Mouse (Mus musculus) liver, postnatal 0 days (tissue): ENCODE data around the gene Napepld.

ENCODE experiments used
- CTCF ChIP-seq: sonication (generic); IDR thresholded peaks from 2 replicates; pipeline ENCODE4 v1.5.1; 2016; ENCODE audit warnings: antibody characterized with exemption, low read depth
- EP300 ChIP-seq: IDR thresholded peaks from 2 replicates; pipeline ENCODE4 v1.6.1; 2016; ENCODE audit warnings: antibody characterized with exemption, low read depth, mild to moderate bottlenecking

DNA sequence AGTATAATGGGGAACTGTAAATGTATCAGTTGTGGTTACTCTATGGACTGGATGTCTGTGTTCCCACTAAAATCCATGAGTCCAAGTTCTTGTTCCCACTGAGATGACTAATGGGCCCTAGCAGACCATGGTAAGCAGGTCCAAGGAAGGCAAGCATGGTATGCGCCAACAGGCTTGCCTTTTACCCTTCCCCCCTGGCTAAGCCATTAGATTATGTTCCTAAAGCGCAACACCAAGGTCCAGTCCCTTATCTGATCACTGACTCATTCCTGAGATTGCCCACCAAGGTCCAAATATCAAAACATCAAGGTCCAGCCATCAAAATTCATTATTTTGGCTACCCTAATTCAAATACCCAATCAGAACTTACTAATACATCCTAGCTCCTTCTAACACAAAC, 18.0 kb upstream of the Napepld start:
- no peak for TF ChIP-seq CTCF
- TF ChIP-seq EP300, result no peak
